Mouse (Mus musculus): ENCODE results near the gene Txndc12. TPM values are rescaled to one million over a fixed set of nuclear protein-coding genes. Genes with fewer than 3 reads are reported as not detected.

Gene Txndc12
- polyA plus RNA-seq, 1 experiment: 6.7 TPM

DNA sequence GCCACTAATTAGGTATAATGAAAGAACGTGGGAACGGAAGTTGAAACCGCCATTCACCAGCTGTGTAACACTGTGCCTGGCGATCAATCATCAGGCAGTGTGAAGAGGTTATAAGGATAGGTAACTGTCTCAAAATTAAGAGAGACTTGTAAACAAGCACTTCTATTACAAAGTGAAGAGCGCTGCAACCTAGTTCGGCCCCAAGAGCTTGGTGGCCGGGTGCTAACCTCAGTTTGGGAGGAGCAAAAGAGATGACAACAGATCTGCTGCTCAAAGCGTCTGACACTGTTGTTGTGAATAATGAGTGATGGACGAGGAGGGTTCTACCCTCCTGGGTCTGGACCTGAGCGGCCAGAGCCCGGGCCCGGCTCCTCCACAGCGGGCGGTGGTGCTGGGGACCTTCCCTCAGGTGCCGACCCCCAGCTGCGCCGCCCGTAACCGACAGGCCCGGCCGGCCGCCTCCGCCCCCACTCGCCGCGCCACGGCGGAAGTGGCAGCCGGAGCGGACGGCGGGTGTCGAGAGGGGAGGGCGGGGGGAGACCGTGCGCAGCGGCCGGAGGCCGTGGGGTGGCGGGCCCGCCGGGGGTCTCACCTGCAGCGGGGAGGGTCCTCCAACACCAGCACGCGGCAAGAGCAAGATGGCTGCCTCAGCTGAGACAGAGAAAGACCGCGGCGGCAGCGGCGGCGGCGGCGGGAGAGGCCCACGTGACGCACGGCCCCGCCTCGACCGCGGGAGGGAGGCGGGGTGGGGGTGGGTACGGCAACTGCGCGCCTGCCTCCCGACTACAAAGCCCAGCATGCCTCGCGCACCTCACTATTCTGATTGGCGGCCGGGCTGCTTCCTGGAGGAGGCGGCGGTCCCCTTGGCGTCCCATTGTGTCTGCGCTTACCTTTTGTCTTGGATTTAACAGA, 1.2 kb upstream of the Txndc12 start, which contains the start of gene Btf3l4:
Gene Btf3l4 (minus strand): TSS at position 699 of the 912 bp plus-strand sequence.
- TF ChIP-seq POLR2A (IDR thresholded peaks at IDR 0.05; ENCODE audit: low read depth, low read length) (no peak), CTCF (IDR thresholded peaks at IDR 0.05; ENCODE audit: extremely low read depth, insufficient read depth, insufficient read length, insufficient replicate concordance) (no peak)
- Histone ChIP-seq H3K36me3 (ENCODE audit: control insufficient read depth, insufficient read depth, low read length) (peaks cover 2% of the 10 kb centered on the region; the same call in 1 of the 2 replicates), H3K27ac (ENCODE audit: insufficient read depth, low read length) (peak within 1 kb of the TSS; percentile 92), H3K4me3 (ENCODE audit: extremely low read depth, insufficient read depth, insufficient read length) (peak within 1 kb of the TSS; percentile 89), H3K4me1 (ENCODE audit: control insufficient read depth, insufficient read depth, insufficient read length) (peaks cover 5% of the 10 kb centered on the region; the same call in 1 of the 2 replicates), H3K27me3 (ENCODE audit: control insufficient read depth, insufficient read depth, low read length) (no peaks in the 10 kb centered on the region)
- DNase-seq (ENCODE audit: low read depth in 1 of 2, low spot score in 2 of 2): peak; percentile 83 to 87
- WGBS: under 1% methylated on average over 70 of the region's 73 CpGs

DNA sequence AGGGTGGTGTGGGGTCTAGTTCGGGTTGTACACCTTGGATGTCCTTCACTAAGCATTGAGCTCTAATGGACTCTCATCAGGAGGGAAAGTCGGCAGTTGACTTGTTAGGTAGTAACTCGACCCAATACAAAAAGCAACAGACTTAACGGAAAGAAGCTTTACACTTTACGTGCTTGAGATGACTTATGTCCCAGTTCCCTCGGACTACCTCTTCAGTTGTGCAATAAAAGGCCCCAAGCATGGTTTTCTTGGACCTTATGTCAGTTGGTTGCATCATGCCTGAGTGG, 630 bp upstream of the Txndc12 start:
- peaks cover 5% of the 10 kb centered on the region; the same call in 1 of the 2 replicates for H3K4me1 ChIP-seq (ENCODE audit: control insufficient read depth, insufficient read depth, insufficient read length)
- DNase-seq (ENCODE audit: low read depth in 1 of 2, low spot score in 2 of 2): no peak
- H3K27ac ChIP-seq (ENCODE audit: insufficient read depth, low read length): peak overlapping the region; percentile 87
- peaks cover 2% of the 10 kb centered on the region; the same call in 1 of the 2 replicates for H3K36me3 ChIP-seq (ENCODE audit: control insufficient read depth, insufficient read depth, low read length)
- peak overlapping the region; percentile 82 for H3K4me3 ChIP-seq (ENCODE audit: extremely low read depth, insufficient read depth, insufficient read length)
- no peak for TF ChIP-seq CTCF (IDR thresholded peaks at IDR 0.05; ENCODE audit: extremely low read depth, insufficient read depth, insufficient read length, insufficient replicate concordance)
- TF ChIP-seq POLR2A (IDR thresholded peaks at IDR 0.05; ENCODE audit: low read depth, low read length): peak; percentile 16; the same call in 1 of the 2 replicates
- H3K27me3 ChIP-seq (ENCODE audit: control insufficient read depth, insufficient read depth, low read length): no peaks in the 10 kb centered on the region
- WGBS: 2% methylated on average over 6 of the region's 6 CpGs

DNA sequence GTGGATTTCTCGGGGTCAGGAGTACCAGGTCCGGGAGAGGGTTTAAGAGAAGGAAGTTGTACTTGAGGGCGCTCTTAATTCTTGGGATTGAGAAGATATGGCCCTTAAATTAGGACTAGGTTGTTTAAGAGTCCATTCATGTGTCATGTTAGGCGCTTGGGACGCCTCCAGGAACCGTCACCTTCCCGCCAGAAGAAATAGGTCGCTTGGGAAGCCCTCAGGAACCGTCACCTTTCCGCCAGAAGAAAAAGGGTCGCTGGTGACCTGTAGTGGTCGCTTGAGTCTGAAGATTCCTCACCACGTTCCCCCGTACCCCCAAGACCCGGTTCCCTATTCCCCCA, 540 bp downstream of the Txndc12 start:
- H3K4me3 ChIP-seq (ENCODE audit: extremely low read depth, insufficient read depth, insufficient read length): peak overlapping the region; percentile 82
- no peak overlapping the region for H3K27ac ChIP-seq (ENCODE audit: insufficient read depth, low read length)
- 1% methylated on average over 15 of the region's 15 CpGs for WGBS
- H3K27me3 ChIP-seq (ENCODE audit: control insufficient read depth, insufficient read depth, low read length): no peaks in the 10 kb centered on the region
- TF ChIP-seq CTCF (IDR thresholded peaks at IDR 0.05; ENCODE audit: extremely low read depth, insufficient read depth, insufficient read length, insufficient replicate concordance): no peak
- TF ChIP-seq POLR2A (IDR thresholded peaks at IDR 0.05; ENCODE audit: low read depth, low read length): no peak
- no peak for DNase-seq (ENCODE audit: low read depth in 1 of 2, low spot score in 2 of 2)
- H3K36me3 ChIP-seq (ENCODE audit: control insufficient read depth, insufficient read depth, low read length): peaks cover 2% of the 10 kb centered on the region; the same call in 1 of the 2 replicates
- H3K4me1 ChIP-seq (ENCODE audit: control insufficient read depth, insufficient read depth, insufficient read length): peaks cover 5% of the 10 kb centered on the region; the same call in 1 of the 2 replicates

DNA sequence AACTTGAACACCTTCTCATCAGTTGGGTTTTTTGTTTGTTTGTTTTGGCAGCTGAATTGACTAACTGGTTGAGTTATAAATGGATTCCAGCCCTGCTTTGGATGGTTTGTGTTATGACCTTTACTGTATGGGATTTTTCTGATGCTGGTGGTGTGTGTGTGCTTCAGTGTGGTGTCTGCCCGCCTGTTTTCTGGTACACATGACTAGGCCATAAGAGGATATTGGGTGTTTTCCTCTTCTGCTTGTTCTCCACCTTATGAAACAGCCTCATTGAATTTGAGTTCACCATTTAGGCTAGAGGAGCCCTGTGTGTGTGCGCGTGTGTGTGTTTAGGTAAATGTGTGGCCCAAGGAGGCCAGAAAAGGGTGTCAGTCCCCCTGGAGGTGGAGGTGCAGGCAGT, 1.1 kb downstream of the Txndc12 start:
- no peak overlapping the region for H3K27ac ChIP-seq (ENCODE audit: insufficient read depth, low read length)
- H3K27me3 ChIP-seq (ENCODE audit: control insufficient read depth, insufficient read depth, low read length): no peaks in the 10 kb centered on the region
- H3K4me1 ChIP-seq (ENCODE audit: control insufficient read depth, insufficient read depth, insufficient read length): peaks cover 5% of the 10 kb centered on the region; the same call in 1 of the 2 replicates
- TF ChIP-seq POLR2A (IDR thresholded peaks at IDR 0.05; ENCODE audit: low read depth, low read length) (no peak), CTCF (IDR thresholded peaks at IDR 0.05; ENCODE audit: extremely low read depth, insufficient read depth, insufficient read length, insufficient replicate concordance) (no peak)
- WGBS: 81% methylated on average over 3 of the region's 3 CpGs
- H3K4me3 ChIP-seq (ENCODE audit: extremely low read depth, insufficient read depth, insufficient read length): no peak overlapping the region
- DNase-seq (ENCODE audit: low read depth in 1 of 2, low spot score in 2 of 2): no peak
- no peaks in the 10 kb centered on the region for H3K36me3 ChIP-seq (ENCODE audit: control insufficient read depth, insufficient read depth, low read length)

DNA sequence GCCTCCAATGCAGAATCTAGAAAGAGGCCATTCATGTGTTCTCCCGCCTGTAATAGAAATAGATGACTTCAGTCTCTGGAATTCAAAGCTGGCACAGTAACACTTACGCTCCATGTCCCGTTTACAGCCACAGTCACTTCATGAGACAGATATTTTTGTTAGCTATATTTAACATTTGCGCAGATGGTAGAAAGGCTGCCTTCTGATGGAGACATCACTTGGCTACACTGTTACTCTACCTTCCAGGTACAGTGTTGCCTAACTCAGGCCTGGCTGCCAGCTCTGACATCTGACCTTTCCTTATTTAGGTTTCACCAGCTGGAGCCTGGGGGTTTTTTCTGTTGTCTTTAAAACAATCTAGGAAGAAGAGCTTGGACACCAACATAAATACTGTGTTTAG, 3.6 kb downstream of the Txndc12 start:
- DNase-seq (ENCODE audit: low read depth in 1 of 2, low spot score in 2 of 2): no peak
- Histone ChIP-seq H3K4me3 (ENCODE audit: extremely low read depth, insufficient read depth, insufficient read length) (no peak overlapping the region), H3K27me3 (ENCODE audit: control insufficient read depth, insufficient read depth, low read length) (no peaks in the 10 kb centered on the region), H3K4me1 (ENCODE audit: control insufficient read depth, insufficient read depth, insufficient read length) (peaks cover 5% of the 10 kb centered on the region; the same call in 1 of the 2 replicates), H3K27ac (ENCODE audit: insufficient read depth, low read length) (no peak overlapping the region), H3K36me3 (ENCODE audit: control insufficient read depth, insufficient read depth, low read length) (no peaks in the 10 kb centered on the region)
- WGBS: 92% methylated on average over 4 of the region's 4 CpGs
- TF ChIP-seq POLR2A (IDR thresholded peaks at IDR 0.05; ENCODE audit: low read depth, low read length) (no peak), CTCF (IDR thresholded peaks at IDR 0.05; ENCODE audit: extremely low read depth, insufficient read depth, insufficient read length, insufficient replicate concordance) (no peak)

DNA sequence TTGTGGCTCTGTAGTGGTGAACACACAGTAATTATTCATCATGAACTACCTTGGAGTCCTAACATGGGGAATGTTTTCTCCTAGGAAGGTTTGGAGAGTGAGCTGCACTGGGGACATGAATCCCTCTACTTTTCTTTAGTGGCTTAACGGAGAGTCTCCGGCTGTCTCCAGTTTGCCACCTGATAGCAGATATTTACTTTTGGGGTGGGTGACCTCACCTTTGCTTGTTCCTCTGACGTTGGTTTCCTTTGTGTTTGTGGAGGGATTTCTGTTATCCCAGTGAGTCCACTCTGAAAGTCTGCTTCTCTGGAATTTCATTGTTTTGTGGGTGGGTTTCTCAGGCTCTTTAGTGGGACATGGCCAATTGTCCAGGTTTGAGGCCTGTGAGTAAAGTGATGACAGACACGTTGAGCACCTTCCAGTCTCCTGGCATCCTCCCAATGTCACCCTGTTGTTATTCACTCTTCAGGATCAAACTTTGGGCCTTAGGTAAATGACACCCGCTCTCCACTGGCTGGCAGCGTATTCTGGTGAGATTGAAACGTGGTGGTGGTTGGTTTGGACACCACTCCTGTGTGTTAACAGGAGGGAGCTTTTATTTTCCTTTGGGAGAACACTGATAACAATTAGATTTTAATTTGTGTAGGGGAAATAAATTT, 7.6 kb downstream of the Txndc12 start:
- Histone ChIP-seq H3K27ac (ENCODE audit: insufficient read depth, low read length) (no peak overlapping the region), H3K27me3 (ENCODE audit: control insufficient read depth, insufficient read depth, low read length) (no peaks in the 10 kb centered on the region), H3K4me3 (ENCODE audit: extremely low read depth, insufficient read depth, insufficient read length) (no peak overlapping the region), H3K4me1 (ENCODE audit: control insufficient read depth, insufficient read depth, insufficient read length) (no peaks in the 10 kb centered on the region), H3K36me3 (ENCODE audit: control insufficient read depth, insufficient read depth, low read length) (no peaks in the 10 kb centered on the region)
- DNase-seq (ENCODE audit: low read depth in 1 of 2, low spot score in 2 of 2): no peak
- TF ChIP-seq CTCF (IDR thresholded peaks at IDR 0.05; ENCODE audit: extremely low read depth, insufficient read depth, insufficient read length, insufficient replicate concordance): no peak
- no peak for TF ChIP-seq POLR2A (IDR thresholded peaks at IDR 0.05; ENCODE audit: low read depth, low read length)
- 92% methylated on average over 7 of the region's 7 CpGs for WGBS
